Mouse (Mus musculus) heart, postnatal 0 days (tissue): ENCODE results near the gene Grwd1. TPM values are rescaled to one million over a fixed set of nuclear protein-coding genes. Genes with fewer than 3 reads are reported as not detected.

Source experiments
- ATAC-seq: fragments of 200-750 bp; cut with Nextera tagmentation; 2 replicates; pipeline ENCODE4 v1.8.0; 2017; ENCODE audit warnings: low read depth, moderate number of reproducible peaks, moderate library complexity; ENCODE audit not compliant: insufficient read depth
- DNase-seq: peaks from one replicate; pipeline ENCODE4 v3.0.0-alpha.2; 2016; ENCODE audit warnings: low spot score
- H3K27ac ChIP-seq: fragments of 300-500 bp; sonication (generic); 2 replicates; pipeline ENCODE4 v1.5.1; 2014; ENCODE audit warnings: low read depth, mild to moderate bottlenecking
- H3K27me3 ChIP-seq: fragments of 300-500 bp; sonication (generic); 2 replicates; pipeline ENCODE4 v1.6.1; 2014; ENCODE audit warnings: low read length, mixed read lengths; ENCODE audit not compliant: control insufficient read depth, insufficient read depth
- H3K36me3 ChIP-seq: fragments of 300-500 bp; sonication (generic); replicated peaks from 2 replicates; pipeline ENCODE4 v1.6.1; 2014; ENCODE audit warnings: low read length, mixed read lengths; ENCODE audit not compliant: control insufficient read depth, insufficient read depth
- H3K4me1 ChIP-seq: fragments of 300-500 bp; sonication (generic); 2 replicates; pipeline ENCODE4 v1.6.1; 2014; ENCODE audit warnings: antibody characterized with exemption; ENCODE audit not compliant: control insufficient read depth, insufficient read depth
- H3K4me2 ChIP-seq: fragments of 300-500 bp; sonication (generic); 2 replicates; pipeline ENCODE4 v1.6.1; 2014; ENCODE audit warnings: low read depth, mild to moderate bottlenecking, low read length, moderate library complexity
- H3K4me3 ChIP-seq: fragments of 300-500 bp; sonication (generic); 2 replicates; pipeline ENCODE4 v1.5.1; 2014; ENCODE audit warnings: low read depth, low read length
- H3K9ac ChIP-seq: fragments of 300-500 bp; sonication (generic); replicated peaks from 2 replicates; pipeline ENCODE4 v1.6.1; 2014; ENCODE audit warnings: low read depth, low read length, mixed read lengths
- H3K9me3 ChIP-seq: fragments of 300-500 bp; sonication (generic); replicated peaks from 2 replicates; pipeline ENCODE4 v1.6.1; 2016; ENCODE audit warnings: low read length; ENCODE audit not compliant: control insufficient read depth
- CTCF ChIP-seq: IDR thresholded peaks from 2 replicates; pipeline ENCODE4 v1.5.1; 2016; ENCODE audit warnings: antibody characterized with exemption, control low read depth, low read depth
- EP300 ChIP-seq: IDR thresholded peaks from 2 replicates; pipeline ENCODE4 v1.6.1; 2016; ENCODE audit warnings: antibody characterized with exemption, low read depth
- WGBS: fragments of 180-500 bp; shearing (Covaris S2); extraction: QIAGEN DNeasy Blood & Tissue Kit; methylation state at CpG from one replicate; pipeline ENCODE4 v1.1.7; 2014; 5-methylcytosine and 5-hydroxymethylcytosine counted together
- polyA plus RNA-seq: library from polyadenylated mRNA; unstranded; fragments of >200 nt; fragmentation: Nextera tagmentation; extraction: Ambion mirVana; gene quantifications from 2 replicates; pipeline ENCODE4 v1.2.1, GENCODE M21; 2015
- total RNA-seq: library from RNA; depleted of rRNA; stranded (reverse); fragments of >200 nt; gene quantifications from 2 replicates; pipeline ENCODE4 v1.2.3, GENCODE M21; 2014; ENCODE audit warnings: low replicate concordance; rRNA removed

The Grwd1 gene
- total and polyA plus RNA-seq, 2 experiments from 2014 or later, result 22.7 to 26.7 TPM

GRCm38 (mm10) chr7:45775237-45775636 lies 55.5 kb downstream of the Grwd1 start:
- H3K4me1 ChIP-seq, result peaks cover 5% of the 10 kb centered on the region; the same call in 1 of the 2 replicates
- no peak overlapping the region for H3K9ac ChIP-seq
- H3K27ac ChIP-seq, result no peak overlapping the region
- no peak overlapping the region for H3K4me3 ChIP-seq
- H3K27me3 ChIP-seq, result peaks cover 26% of the 10 kb centered on the region; the same call in 1 of the 2 replicates
- H3K4me2 ChIP-seq, result no peak overlapping the region
- no peak for ATAC-seq
- no peaks in the 10 kb centered on the region for H3K9me3 ChIP-seq
- DNase-seq, result no peak
- no peak for TF ChIP-seq EP300
- TF ChIP-seq CTCF, result no peak
- WGBS, result 51% methylated on average over 7 of the region's 7 CpGs
- H3K36me3 ChIP-seq, result no peaks in the 10 kb centered on the region

Other genes starting within 250 kb of the Grwd1 start
- not detected in 2 replicates for gene Fgf21, start 215.5 kb downstream of the Grwd1 start, total RNA-seq
- gene Fgf21, start 215.5 kb downstream of the Grwd1 start, polyA plus RNA-seq, result 0.12 TPM in 1 of 2 replicates, not detected in the other
- not detected in 2 replicates for gene Fut1, start 213.7 kb downstream of the Grwd1 start, total RNA-seq
- gene Fut1, start 213.7 kb downstream of the Grwd1 start, polyA plus RNA-seq, result not detected in 2 replicates
- gene Izumo1, start 209.1 kb downstream of the Grwd1 start, total RNA-seq, result 0.53 TPM in 1 of 2 replicates, not detected in the other
- gene Izumo1, start 209.1 kb downstream of the Grwd1 start, polyA plus RNA-seq, result 0.11 and 0.23 TPM in 2 replicates
- gene Rasip1, start 203.5 kb downstream of the Grwd1 start, total RNA-seq, result 68.8 and 77.6 TPM in 2 replicates
- gene Rasip1, start 203.5 kb downstream of the Grwd1 start, polyA plus RNA-seq, result 13.7 and 14.3 TPM in 2 replicates
- gene Mamstr, start 191.0 kb downstream of the Grwd1 start, total RNA-seq, result 5.6 and 6.5 TPM in 2 replicates
- 7.2 and 7.7 TPM in 2 replicates for gene Mamstr, start 191.0 kb downstream of the Grwd1 start, polyA plus RNA-seq
- not detected in 2 replicates for gene Fut2, start 164.6 kb downstream of the Grwd1 start, total RNA-seq
- 1.5 and 1.7 TPM in 2 replicates for gene Fut2, start 164.6 kb downstream of the Grwd1 start, polyA plus RNA-seq
- gene Ntn5, start 146.9 kb downstream of the Grwd1 start, total RNA-seq, result not detected in 2 replicates
- 0.11 TPM in 1 of 2 replicates, not detected in the other for gene Ntn5, start 146.9 kb downstream of the Grwd1 start, polyA plus RNA-seq
- gene Sec1, start 136.5 kb downstream of the Grwd1 start, total RNA-seq, result 0.62 and 1.3 TPM in 2 replicates
- gene Sec1, start 136.5 kb downstream of the Grwd1 start, polyA plus RNA-seq, result 0.16 and 0.33 TPM in 2 replicates
- gene Car11, start 131.1 kb downstream of the Grwd1 start, total RNA-seq, result 1.6 and 3.0 TPM in 2 replicates
- 2.5 and 2.8 TPM in 2 replicates for gene Car11, start 131.1 kb downstream of the Grwd1 start, polyA plus RNA-seq
- gene Dbp, start 125.9 kb downstream of the Grwd1 start, total RNA-seq, result 29.3 and 37.4 TPM in 2 replicates
- gene Dbp, start 125.9 kb downstream of the Grwd1 start, polyA plus RNA-seq, result 21.9 and 24.9 TPM in 2 replicates
- 1,259 and 1,310 TPM in 2 replicates for gene Rpl18, start 115.5 kb downstream of the Grwd1 start, total RNA-seq
- gene Rpl18, start 115.5 kb downstream of the Grwd1 start, polyA plus RNA-seq, result 479 and 486 TPM in 2 replicates
- 19.5 and 23.3 TPM in 2 replicates for gene Sphk2, start 112.9 kb downstream of the Grwd1 start, total RNA-seq
- gene Sphk2, start 112.9 kb downstream of the Grwd1 start, polyA plus RNA-seq, result 11.1 and 11.4 TPM in 2 replicates
- gene Fam83e, start 109.7 kb downstream of the Grwd1 start, total RNA-seq, result not detected in 2 replicates
- gene Fam83e, start 109.7 kb downstream of the Grwd1 start, polyA plus RNA-seq, result 0.07 and 0.26 TPM in 2 replicates
- gene Spaca4, start 105.1 kb downstream of the Grwd1 start, total RNA-seq, result not detected in 2 replicates
- gene Spaca4, start 105.1 kb downstream of the Grwd1 start, polyA plus RNA-seq, result not detected in 2 replicates
- gene Lmtk3, start 47.2 kb downstream of the Grwd1 start, total RNA-seq, result 0.31 TPM in 1 of 2 replicates, not detected in the other
- not detected in 2 replicates for gene Lmtk3, start 47.2 kb downstream of the Grwd1 start, polyA plus RNA-seq
- not detected in 2 replicates for gene Sult2b1, start 46.3 kb downstream of the Grwd1 start, total RNA-seq
- gene Sult2b1, start 46.3 kb downstream of the Grwd1 start, polyA plus RNA-seq, result 0.23 and 0.27 TPM in 2 replicates
- gene Cyth2, start 16.4 kb downstream of the Grwd1 start, total RNA-seq, result 99.9 and 102 TPM in 2 replicates
- gene Cyth2, start 16.4 kb downstream of the Grwd1 start, polyA plus RNA-seq, result 86.5 and 90.0 TPM in 2 replicates
- gene Kcnj14, start 6.2 kb downstream of the Grwd1 start, total RNA-seq, result 0.35 TPM in 1 of 2 replicates, not detected in the other
- 0.26 and 0.29 TPM in 2 replicates for gene Kcnj14, start 6.2 kb downstream of the Grwd1 start, polyA plus RNA-seq
- 279 and 304 TPM in 2 replicates for gene Kdelr1, start 41.8 kb upstream of the Grwd1 start, total RNA-seq
- 58.5 and 62.4 TPM in 2 replicates for gene Kdelr1, start 41.8 kb upstream of the Grwd1 start, polyA plus RNA-seq
- 1.0 and 3.1 TPM in 2 replicates for gene Grin2d, start 47.4 kb upstream of the Grwd1 start, total RNA-seq
- gene Grin2d, start 47.4 kb upstream of the Grwd1 start, polyA plus RNA-seq, result 0.12 and 0.16 TPM in 2 replicates
- 0.27 TPM in 1 of 2 replicates, not detected in the other for gene Syngr4, start 65.8 kb upstream of the Grwd1 start, total RNA-seq
- 0.58 and 0.71 TPM in 2 replicates for gene Syngr4, start 65.8 kb upstream of the Grwd1 start, polyA plus RNA-seq
- 94.0 and 124 TPM in 2 replicates for gene Tmem143, start 66.0 kb upstream of the Grwd1 start, total RNA-seq
- 11.7 and 12.0 TPM in 2 replicates for gene Tmem143, start 66.0 kb upstream of the Grwd1 start, polyA plus RNA-seq
- gene Emp3, start 90.5 kb upstream of the Grwd1 start, total RNA-seq, result 43.4 and 46.1 TPM in 2 replicates
- 73.0 and 75.6 TPM in 2 replicates for gene Emp3, start 90.5 kb upstream of the Grwd1 start, polyA plus RNA-seq
- gene Ccdc114, start 93.1 kb upstream of the Grwd1 start, total RNA-seq, result 1.2 and 1.7 TPM in 2 replicates
- 2.2 and 2.9 TPM in 2 replicates for gene Ccdc114, start 93.1 kb upstream of the Grwd1 start, polyA plus RNA-seq
- gene Abcc6, start 199.4 kb upstream of the Grwd1 start, total RNA-seq, result not detected in 2 replicates
- not detected in 2 replicates for gene Abcc6, start 199.4 kb upstream of the Grwd1 start, polyA plus RNA-seq
- gene Nomo1, start 202.8 kb upstream of the Grwd1 start, total RNA-seq, result 35.7 and 42.3 TPM in 2 replicates
- gene Nomo1, start 202.8 kb upstream of the Grwd1 start, polyA plus RNA-seq, result 20.9 and 23.6 TPM in 2 replicates